Mouse (Mus musculus): ENCODE measurements around the gene Apoc4.

DNA sequence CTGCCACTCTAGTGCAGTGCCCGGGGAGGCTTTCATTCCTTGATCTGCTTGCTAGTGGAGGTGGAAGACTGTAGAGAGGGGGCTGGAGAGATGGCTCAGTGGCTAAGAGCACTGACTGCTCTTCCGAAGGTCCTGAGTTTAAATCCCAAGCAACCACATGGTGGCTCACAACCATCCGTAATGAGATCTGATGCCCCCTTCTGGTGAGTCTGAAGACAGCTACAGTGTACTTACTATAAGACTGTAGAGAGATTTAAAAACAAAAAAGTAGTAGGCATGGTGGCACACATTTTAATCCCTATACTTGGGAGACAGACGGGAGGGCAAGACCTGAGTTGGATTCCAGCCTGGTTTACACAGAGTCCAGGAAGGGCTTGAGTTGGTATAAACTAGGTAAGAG is 31.1 kb upstream of the Apoc4 start:
- no peak for TF ChIP-seq POLR2A (IDR thresholded peaks at IDR 0.05; ENCODE audit: extremely low read depth, insufficient read depth, low read length)
- TF ChIP-seq CTCF (IDR thresholded peaks at IDR 0.05; ENCODE audit: low read depth, low read length) = no peak
